Mouse (Mus musculus) heart, embryonic 10.5 days (tissue): ENCODE measurements around the gene Mgat4e. TPM values are rescaled to one million over a fixed set of nuclear protein-coding genes. Genes with fewer than 3 reads are reported as not detected.

Experiments used
- DNase-seq: peaks from one replicate; pipeline ENCODE4 v3.0.0-alpha.2; 2017; ENCODE audit warnings: low spot score
- H3K27ac ChIP-seq: fragments of 300-500 bp; sonication (generic); 2 replicates; pipeline ENCODE4 v1.5.1; 2016; ENCODE audit warnings: mild to moderate bottlenecking
- H3K27me3 ChIP-seq: fragments of 300-500 bp; sonication (generic); 2 replicates; pipeline ENCODE4 v1.6.1; 2016; ENCODE audit warnings: mild to moderate bottlenecking; ENCODE audit not compliant: poor library complexity, insufficient read depth, severe bottlenecking
- H3K36me3 ChIP-seq: fragments of 300-500 bp; sonication (generic); 2 replicates; pipeline ENCODE4 v1.6.1; 2016; ENCODE audit warnings: mild to moderate bottlenecking, moderate library complexity
- H3K4me1 ChIP-seq: fragments of 300-500 bp; sonication (generic); 2 replicates; pipeline ENCODE4 v1.6.1; 2016; ENCODE audit warnings: mild to moderate bottlenecking
- H3K4me3 ChIP-seq: fragments of 300-500 bp; sonication (generic); 2 replicates; pipeline ENCODE4 v1.5.1; 2016; ENCODE audit warnings: mild to moderate bottlenecking, moderate library complexity
- H3K9me3 ChIP-seq: fragments of 300-500 bp; sonication (generic); 2 replicates; pipeline ENCODE4 v1.6.1; 2016; ENCODE audit warnings: mild to moderate bottlenecking, moderate library complexity
- WGBS: fragments of 180-500 bp; shearing (Covaris S2); methylation state at CpG from one replicate; pipeline ENCODE4 v1.1.7; 2016; 5-methylcytosine and 5-hydroxymethylcytosine counted together
- polyA plus RNA-seq: library from polyadenylated mRNA; unstranded; fragments of >200 nt; fragmentation: Nextera tagmentation; extraction: Ambion mirVana; gene quantifications from 2 replicates; pipeline ENCODE4 v1.2.1, GENCODE M21; 2016

Mgat4e gene
- not detected in 2 replicates for polyA plus RNA-seq

- WGBS, result 32% methylated on average over 7 of the region's 7 CpGs
- 0 out of 2 replicates have a peak, but pooled peaks cover 5% of the 10 kb centered on the region for H3K4me1 ChIP-seq
- H3K9me3 ChIP-seq, result peaks cover 7% of the 10 kb centered on the region
- no peaks in the 10 kb centered on the region for H3K27me3 ChIP-seq
- H3K27ac ChIP-seq, result no peak within 1 kb of the TSS
- no peaks in the 10 kb centered on the region for H3K36me3 ChIP-seq
- no peak for DNase-seq
- no peak within 1 kb of the TSS for H3K4me3 ChIP-seq
Measured at GRCm38 (mm10) chr1:134549632-134550132, at the start of gene Mgat4e. TSS of gene Mgat4e (minus strand) at chr1:134549682.

- Histone ChIP-seq H3K4me3 (no peak overlapping the region), H3K9me3 (no peaks in the 10 kb centered on the region), H3K27ac (no peak overlapping the region), H3K27me3 (no peaks in the 10 kb centered on the region), H3K4me1 (0 out of 2 replicates have a peak, but pooled peaks cover 3% of the 10 kb centered on the region), H3K36me3 (peaks cover 77% of the 10 kb centered on the region)
- WGBS, result 78% methylated on average over 9 of the region's 9 CpGs
- no peak for DNase-seq
Measured at GRCm38 (mm10) chr1:134597339-134598054, 48.0 kb upstream of the Mgat4e start.

GRCm38 (mm10) chr1:134591773-134592172 is 42.3 kb upstream of the Mgat4e start:
- WGBS, result 88% methylated on average over 2 of the region's 2 CpGs
- H3K27ac ChIP-seq, result no peak overlapping the region
- no peaks in the 10 kb centered on the region for H3K9me3 ChIP-seq
- no peak overlapping the region for H3K4me3 ChIP-seq
- peaks cover 64% of the 10 kb centered on the region for H3K36me3 ChIP-seq
- no peaks in the 10 kb centered on the region for H3K4me1 ChIP-seq
- no peak for DNase-seq
- H3K27me3 ChIP-seq, result no peaks in the 10 kb centered on the region

- Histone ChIP-seq H3K36me3 (peaks cover 63% of the 10 kb centered on the region), H3K4me1 (no peaks in the 10 kb centered on the region), H3K27me3 (no peaks in the 10 kb centered on the region), H3K27ac (no peak overlapping the region), H3K9me3 (no peaks in the 10 kb centered on the region), H3K4me3 (no peak overlapping the region)
- no peak for DNase-seq
Measured at GRCm38 (mm10) chr1:134589676-134590075, 40.2 kb upstream of the Mgat4e start.

GRCm38 (mm10) chr1:134583560-134583959 is 34.1 kb upstream of the Mgat4e start:
- DNase-seq, result no peak
- 70% methylated on average over 3 of the region's 3 CpGs for WGBS
- H3K36me3 ChIP-seq, result peaks cover 23% of the 10 kb centered on the region
- H3K9me3 ChIP-seq, result no peaks in the 10 kb centered on the region
- H3K4me1 ChIP-seq, result 0 out of 2 replicates have a peak, but pooled peaks cover 17% of the 10 kb centered on the region
- no peaks in the 10 kb centered on the region for H3K27me3 ChIP-seq
- no peak overlapping the region for H3K27ac ChIP-seq
- H3K4me3 ChIP-seq, result no peak overlapping the region

- H3K9me3 ChIP-seq, result no peaks in the 10 kb centered on the region
- 0 out of 2 replicates have a peak, but pooled peaks cover 17% of the 10 kb centered on the region for H3K4me1 ChIP-seq
- no peak for DNase-seq
- no peak overlapping the region for H3K4me3 ChIP-seq
- H3K36me3 ChIP-seq, result peaks cover 5% of the 10 kb centered on the region; the same call in 1 of the 2 replicates
- WGBS, result 91% methylated on average over 2 of the region's 2 CpGs
- H3K27me3 ChIP-seq, result no peaks in the 10 kb centered on the region
- H3K27ac ChIP-seq, result no peak overlapping the region
Measured at GRCm38 (mm10) chr1:134580796-134581195, 31.3 kb upstream of the Mgat4e start.

- no peak overlapping the region for H3K27ac ChIP-seq
- H3K27me3 ChIP-seq, result no peaks in the 10 kb centered on the region
- DNase-seq, result no peak
- H3K4me1 ChIP-seq, result 0 out of 2 replicates have a peak, but pooled peaks cover 4% of the 10 kb centered on the region
- WGBS, result 85% methylated on average over 6 of the region's 6 CpGs
- H3K9me3 ChIP-seq, result no peaks in the 10 kb centered on the region
- no peak overlapping the region for H3K4me3 ChIP-seq
- H3K36me3 ChIP-seq, result 0 out of 2 replicates have a peak, but pooled peaks cover 3% of the 10 kb centered on the region
Measured at GRCm38 (mm10) chr1:134577384-134578120, 28.1 kb upstream of the Mgat4e start.

GRCm38 (mm10) chr1:134573932-134574315 is 24.4 kb upstream of the Mgat4e start:
- DNase-seq, result no peak
- Histone ChIP-seq H3K4me1 (peaks cover 7% of the 10 kb centered on the region; the same call in 1 of the 2 replicates), H3K4me3 (no peak overlapping the region), H3K27me3 (no peaks in the 10 kb centered on the region), H3K36me3 (0 out of 2 replicates have a peak, but pooled peaks cover 3% of the 10 kb centered on the region), H3K9me3 (no peaks in the 10 kb centered on the region), H3K27ac (no peak overlapping the region)
- WGBS, result 73% methylated on average over 5 of the region's 5 CpGs

- Histone ChIP-seq H3K36me3 (0 out of 2 replicates have a peak, but pooled peaks cover 3% of the 10 kb centered on the region), H3K4me3 (no peak overlapping the region), H3K9me3 (no peaks in the 10 kb centered on the region), H3K27me3 (no peaks in the 10 kb centered on the region), H3K27ac (no peak overlapping the region), H3K4me1 (peaks cover 7% of the 10 kb centered on the region; the same call in 1 of the 2 replicates)
- 63% methylated on average over 1 of the region's 1 CpGs for WGBS
- no peak for DNase-seq
Measured at GRCm38 (mm10) chr1:134573300-134573931, 23.9 kb upstream of the Mgat4e start.

GRCm38 (mm10) chr1:134570631-134571030 is 21.1 kb upstream of the Mgat4e start:
- no peak for DNase-seq
- Histone ChIP-seq H3K27ac (no peak overlapping the region), H3K36me3 (0 out of 2 replicates have a peak, but pooled peaks cover 3% of the 10 kb centered on the region), H3K4me1 (peaks cover 13% of the 10 kb centered on the region; the same call in 1 of the 2 replicates), H3K9me3 (no peaks in the 10 kb centered on the region), H3K4me3 (no peak overlapping the region), H3K27me3 (no peaks in the 10 kb centered on the region)
- 70% methylated on average over 3 of the region's 3 CpGs for WGBS

GRCm38 (mm10) chr1:134570171-134570570 is 20.7 kb upstream of the Mgat4e start:
- H3K27ac ChIP-seq, result no peak overlapping the region
- DNase-seq, result no peak
- H3K4me3 ChIP-seq, result no peak overlapping the region
- H3K9me3 ChIP-seq, result no peaks in the 10 kb centered on the region
- 89% methylated on average over 9 of the region's 9 CpGs for WGBS
- H3K27me3 ChIP-seq, result no peaks in the 10 kb centered on the region
- H3K36me3 ChIP-seq, result no peaks in the 10 kb centered on the region
- peaks cover 13% of the 10 kb centered on the region; the same call in 1 of the 2 replicates for H3K4me1 ChIP-seq

GRCm38 (mm10) chr1:134567511-134567910 is 18.0 kb upstream of the Mgat4e start:
- H3K36me3 ChIP-seq, result no peaks in the 10 kb centered on the region
- H3K4me1 ChIP-seq, result peaks cover 13% of the 10 kb centered on the region; the same call in 1 of the 2 replicates
- no peak overlapping the region for H3K4me3 ChIP-seq
- no peaks in the 10 kb centered on the region for H3K9me3 ChIP-seq
- no peak overlapping the region for H3K27ac ChIP-seq
- no peaks in the 10 kb centered on the region for H3K27me3 ChIP-seq
- WGBS, result 48% methylated on average over 1 of the region's 1 CpGs
- DNase-seq, result no peak
